Comparison of ENCODE assay signal across 11 mouse cellular contexts in the genomic region with DNA sequence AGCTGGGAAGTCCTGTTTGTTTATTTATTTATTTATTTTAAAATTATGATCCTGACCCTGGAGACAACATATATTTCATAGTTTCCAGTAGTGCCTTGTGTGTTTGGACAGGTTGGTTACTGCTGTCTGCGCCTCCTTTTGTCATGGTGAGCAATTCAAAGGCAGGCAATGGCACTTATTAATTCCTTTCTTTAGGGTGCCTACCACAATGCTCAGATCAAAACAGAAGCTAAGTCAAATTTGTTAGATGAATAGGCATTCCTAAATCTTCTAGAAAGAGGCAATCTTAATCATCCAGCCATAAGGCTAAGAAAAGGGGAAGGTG.
DNase-seq lines count a peak whose midpoint lies in the region; ATAC-seq lines count a peak whose summit lies in the region.
"Had no signal": no experiment of that assay in that cellular context is flagged by ENCODE, and none has a peak within 500 bp of the region (broad histone marks: within the 10 kb centered on the region; RNA-seq: fewer than 3 reads in every experiment).

No protein-coding gene starts in this region.

- no peak for DNase-seq in kidney, adult 11 months
- no peak for DNase-seq in urinary bladder, postnatal 14 days (ENCODE audit: low spot score)
- DNase-seq in cerebellum, postnatal 10 days, result no peak
- DNase-seq: cerebellum, adult 8-10 months; right cerebral cortex, postnatal 25 days had no signal

- H3K4me1 ChIP-seq in kidney, embryonic 15.5 days, result peaks cover 17% of the 10 kb centered on the region
- H3K4me1 ChIP-seq in forebrain, embryonic 16.5 days (replicated peaks; ENCODE audit: control insufficient read depth, insufficient read depth, low read length), result peaks cover 15% of the 10 kb centered on the region
- H3K4me1 ChIP-seq in hindbrain, embryonic 16.5 days (ENCODE audit: control insufficient read depth, insufficient read depth, low read depth, low read length), result peaks cover 14% of the 10 kb centered on the region
- H3K4me1 ChIP-seq in neural tube, embryonic 13.5 days (replicated peaks), result peaks cover 37% of the 10 kb centered on the region

- H3K4me3 ChIP-seq in kidney, embryonic 15.5 days (replicated peaks), result no peak overlapping the region
- no peak overlapping the region for H3K4me3 ChIP-seq in forebrain, embryonic 16.5 days (replicated peaks; ENCODE audit: low read length)
- H3K4me3 ChIP-seq in hindbrain, embryonic 16.5 days (ENCODE audit: low read length), result no peak overlapping the region
- no peak overlapping the region for H3K4me3 ChIP-seq in neural tube, embryonic 13.5 days
- H3K4me3 ChIP-seq: limb, embryonic 12.5 days had no signal

- no peaks in the 10 kb centered on the region for H3K9me3 ChIP-seq in kidney, embryonic 15.5 days (replicated peaks)
- H3K9me3 ChIP-seq in forebrain, embryonic 16.5 days (ENCODE audit: control insufficient read depth, low read length), result peaks cover 4% of the 10 kb centered on the region; the same call in 1 of the 2 replicates
- H3K9me3 ChIP-seq in hindbrain, embryonic 16.5 days (ENCODE audit: control insufficient read depth, low read length), result peaks cover 3% of the 10 kb centered on the region
- peaks cover 4% of the 10 kb centered on the region; the same call in 1 of the 2 replicates for H3K9me3 ChIP-seq in neural tube, embryonic 13.5 days
- H3K9me3 ChIP-seq: limb, embryonic 12.5 days had no signal

- no peaks in the 10 kb centered on the region for H3K36me3 ChIP-seq in kidney, embryonic 15.5 days
- no peaks in the 10 kb centered on the region for H3K36me3 ChIP-seq in forebrain, embryonic 16.5 days (ENCODE audit: control insufficient read depth, insufficient read depth)
- H3K36me3 ChIP-seq in hindbrain, embryonic 16.5 days (ENCODE audit: control insufficient read depth, insufficient read depth, low read length), result no peaks in the 10 kb centered on the region
- no peaks in the 10 kb centered on the region for H3K36me3 ChIP-seq in neural tube, embryonic 13.5 days
- H3K36me3 ChIP-seq: limb, embryonic 12.5 days had no signal

- no peaks in the 10 kb centered on the region for H3K27me3 ChIP-seq in kidney, embryonic 15.5 days
- H3K27me3 ChIP-seq in forebrain, embryonic 16.5 days (replicated peaks; ENCODE audit: control insufficient read depth, insufficient read depth, low read length), result no peaks in the 10 kb centered on the region; the same call in 1 of the 2 replicates
- H3K27me3 ChIP-seq in hindbrain, embryonic 16.5 days (replicated peaks; ENCODE audit: control insufficient read depth, insufficient read depth, low read length), result no peaks in the 10 kb centered on the region
- no peaks in the 10 kb centered on the region for H3K27me3 ChIP-seq in neural tube, embryonic 13.5 days
- H3K27me3 ChIP-seq: limb, embryonic 12.5 days had no signal

- H3K4me2 ChIP-seq in kidney, embryonic 15.5 days, result 0 out of 2 replicates have a peak overlapping the region, but pooled peaks have one; percentile 22
- H3K4me2 ChIP-seq in forebrain, embryonic 16.5 days (ENCODE audit: low read length), result peak overlapping the region; percentile 39
- peak overlapping the region; percentile 45 for H3K4me2 ChIP-seq in hindbrain, embryonic 16.5 days (ENCODE audit: low read length)
- H3K4me2 ChIP-seq in neural tube, embryonic 13.5 days, result peak overlapping the region; percentile 48
- H3K4me2 ChIP-seq: limb, embryonic 12.5 days had no signal

- whole genome bisulfite sequencing in kidney, embryonic 15.5 days, result 62% methylated on average over 1 of the region's 1 CpGs
- 6% methylated on average over 1 of the region's 1 CpGs for WGBS in forebrain, embryonic 16.5 days
- WGBS in hindbrain, embryonic 16.5 days, result 8% methylated on average over 1 of the region's 1 CpGs
- 13% methylated on average over 1 of the region's 1 CpGs for WGBS in neural tube, embryonic 13.5 days

- no peak overlapping the region for H3K9ac ChIP-seq in kidney, embryonic 15.5 days
- no peak overlapping the region for H3K9ac ChIP-seq in forebrain, embryonic 16.5 days (replicated peaks; ENCODE audit: low read depth, low read length)
- no peak overlapping the region for H3K9ac ChIP-seq in hindbrain, embryonic 16.5 days (ENCODE audit: low read depth, low read length)
- H3K9ac ChIP-seq in neural tube, embryonic 13.5 days, result peak overlapping the region; percentile 54
- H3K9ac ChIP-seq: limb, embryonic 12.5 days; liver, embryonic 14.5 days had no signal

- 0 out of 2 replicates have a peak, but pooled peaks have one; percentile 9 for ATAC-seq in kidney, embryonic 15.5 days (replicated peaks; ENCODE audit: low FRiP score)
- ATAC-seq in forebrain, embryonic 16.5 days, result peak; percentile 70
- ATAC-seq in hindbrain, embryonic 16.5 days, result peak; percentile 41; the same call in 1 of the 2 replicates
- peak; percentile 65 for ATAC-seq in neural tube, embryonic 13.5 days (ENCODE audit: low read depth)

- H3K27ac ChIP-seq in kidney, embryonic 15.5 days, result peak overlapping the region; percentile 32; the same call in 1 of the 2 replicates
- peak overlapping the region; percentile 46 for H3K27ac ChIP-seq in forebrain, embryonic 16.5 days (ENCODE audit: low read length)
- peak overlapping the region; percentile 73 for H3K27ac ChIP-seq in hindbrain, embryonic 16.5 days (ENCODE audit: low read depth, low read length)
- H3K27ac ChIP-seq in neural tube, embryonic 13.5 days (replicated peaks), result peak overlapping the region; percentile 85
- H3K27ac ChIP-seq: limb, embryonic 12.5 days; liver, embryonic 14.5 days had no signal

Comparison
In these comparisons a context has a peak if more than half of its experiments do, and no peak if none do; other contexts are left out.
1. ATAC-seq: peak in every context shown above with its lines; median percentile 70 in forebrain, embryonic 16.5 days; 65 in neural tube, embryonic 13.5 days; 41 in hindbrain, embryonic 16.5 days; 9 in kidney, embryonic 15.5 days.
2. H3K27ac ChIP-seq: peak in every context shown above with its lines; median percentile 85 in neural tube, embryonic 13.5 days; 73 in hindbrain, embryonic 16.5 days; 46 in forebrain, embryonic 16.5 days; 32 in kidney, embryonic 15.5 days.